ENCODE assay signal across 25 mouse cellular contexts in the genomic region with DNA sequence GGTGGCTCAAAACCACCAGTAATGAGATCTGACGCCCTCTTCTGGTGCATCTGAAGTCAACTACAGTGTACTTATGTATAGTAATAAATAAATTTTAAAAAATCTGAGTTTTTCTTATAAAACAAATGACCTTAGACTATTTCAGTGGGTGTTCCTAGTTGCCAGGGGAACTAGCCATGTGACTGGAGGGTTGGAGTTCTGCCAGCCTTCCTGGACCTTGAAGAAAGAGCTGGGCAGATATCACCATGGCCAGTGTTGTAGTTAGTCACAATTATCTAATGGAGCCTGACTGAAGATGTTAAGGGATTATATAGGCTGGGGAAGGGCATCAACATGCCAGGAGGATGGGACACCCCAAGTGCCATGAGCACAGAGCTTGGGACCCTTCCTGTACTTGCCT.
DNase-seq lines count a peak whose midpoint lies in the region; ATAC-seq and TF ChIP-seq lines count a peak whose summit lies in the region.
"Had no signal": no experiment of that assay in that cellular context is flagged by ENCODE, and none has a peak within 500 bp of the region (broad histone marks: within the 10 kb centered on the region; RNA-seq: fewer than 3 reads in every experiment).

No protein-coding gene starts in this region.

- TF ChIP-seq CTCF in testis, adult 2 months (IDR thresholded peaks at IDR 0.05; ENCODE audit: control insufficient read depth, insufficient read depth, insufficient replicate concordance, low read depth, low read length), result no peak

- H3K9ac ChIP-seq in forebrain, embryonic 11.5 days (ENCODE audit: low read length), result no peak overlapping the region
- H3K9ac ChIP-seq: embryonic facial prominence, embryonic 12.5 days; forebrain, embryonic 12.5 days; heart, embryonic 15.5 days; hindbrain, embryonic 14.5 days; liver, postnatal 0 days; midbrain, embryonic 15.5 days; neural tube, embryonic 13.5 days had no signal

- no peak for TF ChIP-seq POLR2A in testis, adult 2 months (IDR thresholded peaks at IDR 0.05; ENCODE audit: control insufficient read depth, low read depth, low read length)

- H3K27me3 ChIP-seq in testis, adult 2 months (ENCODE audit: control insufficient read depth, insufficient read depth, low read length), result no peaks in the 10 kb centered on the region
- H3K27me3 ChIP-seq in forebrain, embryonic 11.5 days (ENCODE audit: control insufficient read depth, insufficient read depth, low read length), result no peaks in the 10 kb centered on the region
- H3K27me3 ChIP-seq: embryonic facial prominence, embryonic 12.5 days; forebrain, embryonic 12.5 days; heart, embryonic 15.5 days; midbrain, embryonic 15.5 days; neural tube, embryonic 13.5 days had no signal

- H3K27ac ChIP-seq in testis, adult 2 months (ENCODE audit: control insufficient read depth, insufficient read depth, low read depth, low read length), result peak overlapping the region; percentile 31; the same call in 1 of the 2 replicates
- no peak overlapping the region for H3K27ac ChIP-seq in forebrain, embryonic 11.5 days (ENCODE audit: low read depth, low read length)
- H3K27ac ChIP-seq: embryonic facial prominence, embryonic 12.5 days; forebrain, embryonic 12.5 days; heart, embryonic 15.5 days; hindbrain, embryonic 14.5 days; macrophage; midbrain, embryonic 15.5 days; neural tube, embryonic 13.5 days had no signal

- no peak overlapping the region for H3K4me3 ChIP-seq in testis, adult 2 months (ENCODE audit: control insufficient read depth, low read depth, low read length)
- no peak overlapping the region for H3K4me3 ChIP-seq in forebrain, embryonic 11.5 days (ENCODE audit: low read depth, low read length)
- H3K4me3 ChIP-seq: embryonic facial prominence, embryonic 12.5 days; forebrain, embryonic 12.5 days; heart, embryonic 15.5 days; midbrain, embryonic 15.5 days; neural tube, embryonic 13.5 days had no signal

- peak; percentile 10 for DNase-seq in lung, postnatal 10 days
- DNase-seq in lung, postnatal 4 days, result no peak
- DNase-seq in NIH3T3 (ENCODE audit: low read depth), result peak; percentile 41
- peak; percentile 78 for DNase-seq in adrenal gland, adult 8-10 months
- DNase-seq in kidney, adult 18-20 months, result no peak
- no peak for DNase-seq in thymus, postnatal 4 days
- DNase-seq in forebrain, embryonic 11.5 days (ENCODE audit: low spot score), result no peak
- DNase-seq: B cell, adult 2 months; heart, postnatal 36 days; kidney, adult 8-10 months; kidney, postnatal 10 days; liver, postnatal 0 days; right cerebral cortex, postnatal 14 days; spleen, adult 18-20 months; thymus, postnatal 36 days had no signal

- H3K9me3 ChIP-seq in forebrain, embryonic 11.5 days (ENCODE audit: control insufficient read depth, low read length), result no peaks in the 10 kb centered on the region
- H3K9me3 ChIP-seq: embryonic facial prominence, embryonic 12.5 days; forebrain, embryonic 12.5 days; G1E; heart, embryonic 15.5 days; midbrain, embryonic 15.5 days; neural tube, embryonic 13.5 days had no signal

- WGBS in forebrain, embryonic 11.5 days, result 77% methylated on average over 1 of the region's 1 CpGs

- H3K36me3 ChIP-seq in testis, adult 2 months (ENCODE audit: control insufficient read depth, insufficient read depth, low read length), result no peaks in the 10 kb centered on the region
- H3K36me3 ChIP-seq in forebrain, embryonic 11.5 days (ENCODE audit: control insufficient read depth, insufficient read depth, low read length), result no peaks in the 10 kb centered on the region
- H3K36me3 ChIP-seq: embryonic facial prominence, embryonic 12.5 days; forebrain, embryonic 12.5 days; G1E; heart, embryonic 15.5 days; midbrain, embryonic 15.5 days; neural tube, embryonic 13.5 days had no signal

- no peak overlapping the region for H3K4me2 ChIP-seq in forebrain, embryonic 11.5 days (ENCODE audit: low read depth, low read length, severe bottlenecking)
- H3K4me2 ChIP-seq: embryonic facial prominence, embryonic 12.5 days; forebrain, embryonic 12.5 days; heart, embryonic 15.5 days; hindbrain, embryonic 14.5 days; liver, embryonic 11.5 days; midbrain, embryonic 15.5 days; neural tube, embryonic 13.5 days had no signal

- ATAC-seq in forebrain, embryonic 11.5 days (replicated peaks; ENCODE audit: low FRiP score), result no peak
- ATAC-seq: liver, postnatal 0 days; midbrain, embryonic 15.5 days had no signal

- H3K4me1 ChIP-seq in testis, adult 2 months (ENCODE audit: control insufficient read depth, insufficient read depth, low read length), result peaks cover 6% of the 10 kb centered on the region; the same call in 1 of the 2 replicates
- H3K4me1 ChIP-seq in forebrain, embryonic 11.5 days (replicated peaks; ENCODE audit: control insufficient read depth, insufficient read depth, low read length), result no peaks in the 10 kb centered on the region
- H3K4me1 ChIP-seq: embryonic facial prominence, embryonic 12.5 days; heart, embryonic 15.5 days had no signal

Comparison
In these comparisons a context has a peak if more than half of its experiments do, and no peak if none do; other contexts are left out.
1. DNase-seq: peak in lung, postnatal 10 days (single experiment), NIH3T3 (single experiment) and adrenal gland, adult 8-10 months (single experiment); none in lung, postnatal 4 days (0 of 2), kidney, adult 18-20 months (single experiment), thymus, postnatal 4 days (single experiment) and forebrain, embryonic 11.5 days (single experiment).